Mouse (Mus musculus) layer of hippocampus, postnatal 10 days (tissue): Measurements from ENCODE around the gene Slc1a3. TPM values are rescaled to one million over a fixed set of nuclear protein-coding genes. Genes with fewer than 3 reads are reported as not detected.

Experiments
- DNase-seq, 2 experiments: peaks; one replicate each; pipeline ENCODE4 v3.0.0; 2021; ENCODE audit warnings: low spot score in 2 of 2
- total RNA-seq, 2 experiments: library from RNA; stranded (reverse); gene quantifications; 2 replicates each; pipeline ENCODE4 v1.2.3; 2021

The Slc1a3 gene
- total RNA-seq, 2 experiments from 2014 or later, result 439 to 459 TPM

- no peak for DNase-seq
Observed at GRCm38 (mm10) chr15:8615511-8616224, 94.9 kb downstream of the Slc1a3 start.

- no peak for DNase-seq
Observed at GRCm38 (mm10) chr15:8614701-8615100, 95.9 kb downstream of the Slc1a3 start.

GRCm38 (mm10) chr15:8605538-8606188 lies 104.9 kb downstream of the Slc1a3 start:
- DNase-seq, result no peak

GRCm38 (mm10) chr15:8602362-8602761 lies 108.2 kb downstream of the Slc1a3 start:
- DNase-seq, result no peak

- no peak for DNase-seq
Observed at GRCm38 (mm10) chr15:8601312-8602146, 109.0 kb downstream of the Slc1a3 start.

GRCm38 (mm10) chr15:8596375-8596900 lies 114.1 kb downstream of the Slc1a3 start:
- no peak for DNase-seq

GRCm38 (mm10) chr15:8595226-8595625 lies 115.3 kb downstream of the Slc1a3 start:
- no peak for DNase-seq

GRCm38 (mm10) chr15:8589503-8590116 lies 121.0 kb downstream of the Slc1a3 start:
- peak; percentile 74 to 78 for DNase-seq

- no peak for DNase-seq
Observed at GRCm38 (mm10) chr15:8588065-8588464, 122.5 kb downstream of the Slc1a3 start.

GRCm38 (mm10) chr15:8586822-8587281 lies 123.7 kb downstream of the Slc1a3 start:
- DNase-seq, result no peak

Other genes starting within 250 kb of the Slc1a3 start
- not detected for gene Gm2310, start 190.8 kb downstream of the Slc1a3 start, total RNA-seq